Mouse (Mus musculus) hindbrain, embryonic 12.5 days (tissue): ENCODE measurements around the gene Card6. TPM values are rescaled to one million over a fixed set of nuclear protein-coding genes. Genes with fewer than 3 reads are reported as not detected.
A peak's percentile ranks its signal among the peaks of the same experiment; 100 is the strongest.

Source experiments
- ATAC-seq: fragments of 200-750 bp; cut with Nextera tagmentation; 2 replicates; pipeline ENCODE4 v1.8.0; 2017; ENCODE audit warnings: moderate TSS enrichment; ENCODE audit not compliant: low FRiP score
- H3K27ac ChIP-seq: fragments of 300-500 bp; sonication (generic); 2 replicates; pipeline ENCODE4 v1.5.1; 2016; ENCODE audit warnings: mild to moderate bottlenecking
- H3K27me3 ChIP-seq: fragments of 300-500 bp; sonication (generic); 2 replicates; pipeline ENCODE4 v1.6.1; 2016; ENCODE audit warnings: mild to moderate bottlenecking
- H3K36me3 ChIP-seq: fragments of 300-500 bp; sonication (generic); 2 replicates; pipeline ENCODE4 v1.6.1; 2016; ENCODE audit warnings: mild to moderate bottlenecking
- H3K4me1 ChIP-seq: fragments of 300-500 bp; sonication (generic); 2 replicates; pipeline ENCODE4 v1.6.1; 2016
- H3K4me2 ChIP-seq: fragments of 300-500 bp; sonication (generic); replicated peaks from 2 replicates; pipeline ENCODE4 v1.6.1; 2016; ENCODE audit warnings: mild to moderate bottlenecking
- H3K4me3 ChIP-seq: fragments of 300-500 bp; sonication (generic); 2 replicates; pipeline ENCODE4 v1.5.1; 2016; ENCODE audit warnings: mild to moderate bottlenecking
- H3K9ac ChIP-seq: fragments of 300-500 bp; sonication (generic); 2 replicates; pipeline ENCODE4 v1.6.1; 2016; ENCODE audit warnings: mild to moderate bottlenecking, moderate library complexity
- H3K9me3 ChIP-seq: fragments of 300-500 bp; sonication (generic); replicated peaks from 2 replicates; pipeline ENCODE4 v1.6.1; 2016; ENCODE audit warnings: mild to moderate bottlenecking
- WGBS: fragments of 180-500 bp; shearing (Covaris S2); methylation state at CpG from one replicate; pipeline ENCODE4 v1.1.7; 2016; 5-methylcytosine and 5-hydroxymethylcytosine counted together
- polyA plus RNA-seq: library from polyadenylated mRNA; unstranded; fragments of >200 nt; fragmentation: Nextera tagmentation; extraction: Ambion mirVana; gene quantifications from 2 replicates; pipeline ENCODE4 v1.2.1, GENCODE M21; 2016

Gene Card6
- polyA plus RNA-seq, 1 experiment from 2014 or later = 1.2 TPM

DNA sequence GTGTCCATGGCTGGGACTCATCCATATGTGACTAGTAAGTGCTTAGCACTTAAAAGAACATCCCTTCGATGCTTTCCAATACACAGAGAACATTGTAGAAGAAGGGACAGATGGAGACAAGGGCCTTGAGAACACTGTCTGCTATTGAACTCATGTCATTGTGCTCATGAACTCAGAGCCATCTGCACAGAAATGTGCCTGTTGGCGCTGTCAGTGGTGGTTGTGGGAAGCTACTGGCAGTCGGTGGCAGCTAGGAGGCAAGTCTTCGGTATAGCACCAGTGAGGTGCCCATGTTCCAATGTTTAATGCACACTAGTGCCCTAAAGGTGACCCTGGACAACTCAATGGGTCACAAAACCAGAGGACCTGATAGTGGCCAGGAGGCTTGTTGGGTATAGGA is 6.0 kb downstream of the Card6 start:
- no peak overlapping the region for H3K27ac ChIP-seq
- no peaks in the 10 kb centered on the region for H3K9me3 ChIP-seq
- no peaks in the 10 kb centered on the region for H3K4me1 ChIP-seq
- WGBS = 95% methylated on average over 4 of the region's 4 CpGs
- no peaks in the 10 kb centered on the region for H3K27me3 ChIP-seq
- no peak for ATAC-seq
- H3K4me2 ChIP-seq = no peak overlapping the region
- H3K36me3 ChIP-seq = no peaks in the 10 kb centered on the region
- H3K9ac ChIP-seq = no peak overlapping the region
- no peak overlapping the region for H3K4me3 ChIP-seq

DNA sequence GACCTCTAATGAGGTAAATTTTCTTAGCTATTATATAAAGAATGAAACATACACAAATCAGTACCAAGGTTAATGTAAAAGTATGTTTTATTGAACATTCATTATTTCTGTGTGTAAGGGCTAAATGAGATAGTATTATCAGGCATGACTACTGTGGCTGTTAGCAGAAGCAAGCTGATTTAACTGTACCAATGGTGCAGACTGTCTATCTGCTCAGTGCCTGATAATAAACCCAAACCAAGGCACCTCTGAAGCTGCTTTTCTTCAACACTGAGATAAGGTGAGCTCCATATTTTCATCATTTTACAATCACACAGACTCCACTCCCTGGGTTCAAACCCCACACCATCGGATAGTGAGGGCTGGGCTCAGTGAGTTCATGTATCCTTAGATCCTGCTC is 11.0 kb downstream of the Card6 start:
- peaks cover 3% of the 10 kb centered on the region; the same call in 1 of the 2 replicates for H3K9me3 ChIP-seq
- H3K27me3 ChIP-seq = no peaks in the 10 kb centered on the region
- no peaks in the 10 kb centered on the region for H3K4me1 ChIP-seq
- no peak overlapping the region for H3K4me3 ChIP-seq
- no peak for ATAC-seq
- H3K27ac ChIP-seq = no peak overlapping the region
- H3K4me2 ChIP-seq = no peak overlapping the region
- WGBS = 100% methylated on average over 1 of the region's 1 CpGs
- H3K9ac ChIP-seq = no peak overlapping the region
- H3K36me3 ChIP-seq = no peaks in the 10 kb centered on the region

DNA sequence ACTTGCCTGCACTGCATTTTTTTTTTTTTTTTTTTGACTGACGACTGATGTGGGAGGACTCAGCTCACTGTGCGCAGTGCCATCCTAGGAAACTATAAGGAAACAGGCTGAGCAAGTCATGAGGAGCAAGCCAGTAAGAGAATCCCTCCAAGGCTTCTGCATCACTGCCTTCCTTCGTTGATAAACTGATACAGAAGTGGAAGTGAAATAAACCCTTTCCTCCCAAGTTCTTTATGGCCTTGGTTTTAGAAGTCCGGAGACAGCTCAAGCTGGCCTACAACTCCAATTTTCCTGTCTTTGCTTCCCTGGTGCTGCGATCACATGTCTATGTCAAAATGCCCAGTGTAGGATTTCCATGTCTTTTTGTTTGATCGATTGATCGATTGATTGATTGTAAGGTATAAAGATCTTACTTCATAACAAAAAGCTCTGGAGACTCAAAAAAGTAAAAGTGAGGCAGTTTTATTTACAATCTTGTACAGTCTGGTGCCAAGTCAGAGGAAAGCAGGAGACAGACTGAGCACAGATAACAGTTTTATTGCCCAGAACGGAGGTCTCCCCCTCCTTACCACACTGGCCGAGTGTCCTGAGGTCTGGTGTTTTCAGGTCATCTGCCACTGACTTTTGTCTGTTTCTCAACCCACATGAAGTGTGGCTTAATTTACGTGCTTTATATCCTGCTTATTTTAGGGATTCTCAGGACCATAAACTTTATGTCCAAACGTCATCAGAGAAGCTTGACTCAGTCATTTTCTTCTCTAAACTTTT is 12.6 kb downstream of the Card6 start:
- Histone ChIP-seq H3K27me3 (no peaks in the 10 kb centered on the region), H3K9me3 (peaks cover 3% of the 10 kb centered on the region; the same call in 1 of the 2 replicates), H3K4me1 (no peaks in the 10 kb centered on the region), H3K4me2 (no peak overlapping the region), H3K36me3 (no peaks in the 10 kb centered on the region), H3K27ac (no peak overlapping the region), H3K4me3 (no peak overlapping the region), H3K9ac (no peak overlapping the region)
- no peak for ATAC-seq
- 91% methylated on average over 11 of the region's 11 CpGs for WGBS

DNA sequence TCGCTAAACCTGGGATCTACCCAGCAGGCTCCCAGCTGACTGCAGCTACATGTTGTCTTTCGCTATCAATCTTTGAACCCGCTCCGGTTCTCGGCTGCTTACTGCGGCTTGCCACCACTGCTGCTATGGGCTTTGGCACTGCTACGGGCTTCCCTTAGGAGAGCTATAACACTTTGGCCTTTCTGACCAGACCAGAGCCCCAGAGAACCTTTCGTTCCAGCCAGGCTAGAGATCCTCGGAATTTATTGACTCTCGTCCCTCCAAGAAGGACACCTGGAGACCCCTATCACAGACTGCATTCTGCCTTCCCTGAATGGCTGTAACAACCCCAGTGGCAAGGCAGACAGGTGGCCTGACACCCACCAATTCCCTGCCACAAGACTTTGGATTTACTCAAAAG is 18.2 kb downstream of the Card6 start:
- no peak for ATAC-seq
- H3K4me3 ChIP-seq = no peak overlapping the region
- H3K9me3 ChIP-seq = peaks cover 1% of the 10 kb centered on the region; the same call in 1 of the 2 replicates
- H3K9ac ChIP-seq = no peak overlapping the region
- H3K36me3 ChIP-seq = no peaks in the 10 kb centered on the region
- WGBS = 92% methylated on average over 10 of the region's 10 CpGs
- no peaks in the 10 kb centered on the region for H3K4me1 ChIP-seq
- H3K4me2 ChIP-seq = no peak overlapping the region
- no peak overlapping the region for H3K27ac ChIP-seq
- no peaks in the 10 kb centered on the region for H3K27me3 ChIP-seq

DNA sequence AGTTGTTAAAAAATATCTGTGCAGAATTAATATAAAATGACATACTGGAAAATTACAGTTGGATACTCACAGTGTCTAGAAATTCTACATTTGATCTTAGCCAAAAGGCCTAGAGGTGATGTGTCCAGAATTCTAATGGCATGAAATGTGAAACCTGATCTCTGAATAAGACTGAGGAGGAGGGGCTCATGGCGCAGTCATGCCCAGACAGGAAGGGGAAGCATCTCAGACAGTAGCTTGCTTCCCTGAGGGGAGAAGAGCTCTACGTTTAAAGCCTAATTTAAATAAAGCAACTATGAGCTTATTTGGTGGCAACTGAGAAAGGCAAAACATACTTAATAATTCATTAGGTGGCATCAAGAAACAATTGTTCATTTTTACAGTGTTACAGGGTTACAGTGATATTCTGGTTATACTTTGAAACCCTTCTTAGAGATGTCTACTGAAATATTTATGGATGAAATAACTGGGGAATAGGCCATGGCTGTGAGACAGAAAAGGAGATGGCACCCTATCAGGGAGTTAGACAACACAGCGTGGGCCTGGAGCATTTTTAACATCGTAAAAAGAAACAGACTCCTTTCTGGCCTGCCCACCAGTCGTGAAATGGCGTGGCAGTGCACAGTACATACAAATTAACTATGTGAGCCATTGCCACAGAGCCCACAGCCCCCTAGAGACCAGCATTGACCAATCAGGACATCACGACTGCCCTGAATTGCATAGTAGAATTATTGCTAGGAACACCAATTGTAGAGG is 19.3 kb downstream of the Card6 start:
- WGBS = 71% methylated on average over 7 of the region's 7 CpGs
- Histone ChIP-seq H3K27ac (no peak overlapping the region), H3K9ac (no peak overlapping the region), H3K4me1 (no peaks in the 10 kb centered on the region), H3K9me3 (no peaks in the 10 kb centered on the region), H3K36me3 (no peaks in the 10 kb centered on the region), H3K27me3 (no peaks in the 10 kb centered on the region), H3K4me2 (no peak overlapping the region), H3K4me3 (no peak overlapping the region)
- ATAC-seq = peak; percentile 68

DNA sequence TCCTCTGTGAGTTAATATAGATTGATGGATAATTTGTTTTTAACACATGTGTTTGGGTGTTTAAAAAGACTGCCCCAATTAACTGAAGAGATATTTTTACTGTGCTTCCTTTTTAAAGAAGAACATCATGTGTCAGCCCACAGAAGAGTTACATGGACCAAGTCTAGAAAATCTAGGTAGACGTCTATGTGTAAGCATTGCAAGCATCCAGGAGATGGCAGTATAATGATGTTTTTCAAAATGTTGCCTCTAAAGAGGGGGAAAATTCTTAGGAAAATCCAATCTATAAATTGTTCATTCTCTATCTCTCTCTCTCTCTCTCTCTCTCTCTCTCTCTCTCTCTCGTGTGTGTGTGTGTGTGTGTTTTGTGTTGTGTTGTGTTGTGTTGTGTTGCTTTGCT is 22.2 kb downstream of the Card6 start:
- Histone ChIP-seq H3K27me3 (no peaks in the 10 kb centered on the region), H3K4me3 (no peak overlapping the region), H3K36me3 (no peaks in the 10 kb centered on the region), H3K9ac (no peak overlapping the region), H3K27ac (no peak overlapping the region), H3K4me1 (no peaks in the 10 kb centered on the region), H3K4me2 (no peak overlapping the region), H3K9me3 (no peaks in the 10 kb centered on the region)
- 17% methylated on average over 2 of the region's 2 CpGs for WGBS
- no peak for ATAC-seq

DNA sequence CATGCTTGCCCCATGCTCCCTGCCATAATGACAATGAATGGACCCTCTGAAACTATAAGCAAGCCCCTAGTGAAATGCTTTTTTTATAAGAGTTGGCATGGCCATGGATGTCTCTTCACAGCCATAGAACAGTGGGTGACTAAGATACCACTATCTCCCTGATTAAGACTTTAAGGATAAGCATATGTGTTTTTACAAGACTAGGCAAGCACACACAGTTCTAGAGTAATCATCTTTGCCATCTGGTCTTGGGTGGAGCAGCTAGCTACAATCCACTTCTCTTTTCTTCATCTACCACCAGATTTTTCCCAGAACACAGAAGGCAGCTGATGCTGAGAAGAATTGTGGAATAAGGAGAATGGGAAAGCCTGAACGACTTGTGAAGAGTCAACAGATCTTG is 27.1 kb downstream of the Card6 start:
- H3K27ac ChIP-seq = no peak overlapping the region
- no peak overlapping the region for H3K4me2 ChIP-seq
- H3K9me3 ChIP-seq = no peaks in the 10 kb centered on the region
- no peaks in the 10 kb centered on the region for H3K4me1 ChIP-seq
- 82% methylated on average over 1 of the region's 1 CpGs for WGBS
- ATAC-seq = no peak
- H3K27me3 ChIP-seq = no peaks in the 10 kb centered on the region
- H3K4me3 ChIP-seq = no peak overlapping the region
- H3K36me3 ChIP-seq = no peaks in the 10 kb centered on the region
- no peak overlapping the region for H3K9ac ChIP-seq

DNA sequence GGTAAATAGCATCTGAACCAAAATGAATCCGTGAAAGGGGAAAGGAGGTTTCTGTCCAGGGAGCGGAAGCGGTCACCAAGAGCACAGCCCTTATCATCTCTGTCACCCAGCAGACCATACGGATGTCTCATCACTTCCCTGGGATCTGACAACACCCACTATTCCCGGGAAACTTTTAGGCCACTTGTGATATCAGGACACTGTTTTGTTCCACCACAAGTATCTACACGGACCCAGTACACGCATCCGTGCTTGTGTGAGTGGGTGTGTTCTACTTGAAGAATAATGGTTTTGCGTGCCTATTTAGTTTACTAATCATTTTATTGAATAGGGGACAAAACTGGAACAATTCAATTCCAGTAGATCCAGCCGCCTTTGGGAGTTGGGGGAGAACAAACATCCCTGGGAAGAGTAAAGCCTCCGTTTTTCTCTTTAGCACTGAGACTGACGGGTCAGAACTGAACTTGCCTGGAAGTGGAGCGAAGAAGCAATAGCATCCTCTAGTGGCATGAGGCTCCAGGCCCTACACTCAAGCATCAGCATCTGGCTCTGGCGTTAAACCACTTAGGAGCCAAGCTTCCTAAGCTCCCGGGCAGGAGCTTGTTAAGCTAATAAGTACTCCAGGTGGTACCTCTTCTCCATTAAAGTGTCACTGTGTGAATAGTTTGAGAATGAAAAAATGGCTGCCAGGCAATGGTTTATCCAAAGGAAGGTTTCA is 39.4 kb downstream of the Card6 start:
- WGBS = 62% methylated on average over 15 of the region's 15 CpGs
- Histone ChIP-seq H3K4me3 (no peak overlapping the region), H3K4me1 (no peaks in the 10 kb centered on the region), H3K27ac (no peak overlapping the region), H3K27me3 (no peaks in the 10 kb centered on the region), H3K9me3 (no peaks in the 10 kb centered on the region), H3K4me2 (no peak overlapping the region), H3K36me3 (no peaks in the 10 kb centered on the region), H3K9ac (no peak overlapping the region)
- ATAC-seq = no peak

DNA sequence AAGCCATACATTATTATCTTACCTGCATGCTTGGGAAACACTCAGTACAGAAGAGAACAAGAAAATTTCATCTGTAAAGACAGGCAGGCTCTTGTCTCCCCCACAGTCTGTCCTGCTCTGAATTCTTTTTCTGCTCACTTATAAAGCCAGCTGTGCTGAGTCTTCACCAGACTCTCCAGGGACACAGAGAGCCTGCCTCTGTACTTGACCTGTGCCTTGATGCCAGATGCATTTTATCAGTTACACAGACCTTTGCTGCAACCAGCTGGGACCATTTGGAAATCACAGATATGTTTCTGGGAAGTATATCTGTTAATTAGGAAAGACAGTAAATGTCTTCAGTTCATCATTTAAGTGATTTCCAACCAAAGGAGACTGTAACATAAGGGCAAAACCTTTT is 44.7 kb downstream of the Card6 start, which contains the start of gene C7:
TSS of gene C7 (minus strand) at position 106 of the 400 bp plus-strand sequence.
- Histone ChIP-seq H3K27me3 (no peaks in the 10 kb centered on the region), H3K4me2 (no peak within 1 kb of the TSS), H3K9ac (no peak within 1 kb of the TSS), H3K4me3 (no peak within 1 kb of the TSS), H3K9me3 (no peaks in the 10 kb centered on the region), H3K4me1 (no peaks in the 10 kb centered on the region), H3K27ac (no peak within 1 kb of the TSS), H3K36me3 (no peaks in the 10 kb centered on the region)
- no peak for ATAC-seq

Other genes starting within 250 kb of the Card6 start
- not detected in 2 replicates for gene Mroh2b, start 209.8 kb downstream of the Card6 start, polyA plus RNA-seq
- not detected in 2 replicates for gene C7, start 44.8 kb downstream of the Card6 start, polyA plus RNA-seq
- 384 and 473 TPM in 2 replicates for gene Rpl37, start 8.1 kb upstream of the Card6 start, polyA plus RNA-seq
- gene Prkaa1, start 35.3 kb upstream of the Card6 start, polyA plus RNA-seq = 17.0 and 18.1 TPM in 2 replicates
- 45.8 and 48.0 TPM in 2 replicates for gene Ttc33, start 77.0 kb upstream of the Card6 start, polyA plus RNA-seq
- 2.1 and 2.4 TPM in 2 replicates for gene Ptger4, start 135.6 kb upstream of the Card6 start, polyA plus RNA-seq